Mouse (Mus musculus) adrenal gland, postnatal 25 days (tissue): ENCODE measurements around the gene Hoxd10. TPM values are rescaled to one million over a fixed set of nuclear protein-coding genes. Genes with fewer than 3 reads are reported as not detected.
A peak's percentile ranks its signal among the peaks of the same experiment; 100 is the strongest.

ENCODE experiments used
- DNase-seq: peaks from one replicate; pipeline ENCODE4 v3.0.0; 2021; ENCODE audit warnings: mixed read lengths
- long read RNA-seq: library from polyadenylated mRNA; stranded (forward); transcript quantifications from one replicate; pipeline ENCODE4 v2.0.0, GENCODE M21; 2021
- total RNA-seq: library from RNA; stranded (reverse); gene quantifications from 2 replicates; pipeline ENCODE4 v1.2.3, GENCODE M21; 2021

The Hoxd10 gene
- total RNA-seq = not detected in 2 replicates
- long read RNA-seq = 0 reads

DNA sequence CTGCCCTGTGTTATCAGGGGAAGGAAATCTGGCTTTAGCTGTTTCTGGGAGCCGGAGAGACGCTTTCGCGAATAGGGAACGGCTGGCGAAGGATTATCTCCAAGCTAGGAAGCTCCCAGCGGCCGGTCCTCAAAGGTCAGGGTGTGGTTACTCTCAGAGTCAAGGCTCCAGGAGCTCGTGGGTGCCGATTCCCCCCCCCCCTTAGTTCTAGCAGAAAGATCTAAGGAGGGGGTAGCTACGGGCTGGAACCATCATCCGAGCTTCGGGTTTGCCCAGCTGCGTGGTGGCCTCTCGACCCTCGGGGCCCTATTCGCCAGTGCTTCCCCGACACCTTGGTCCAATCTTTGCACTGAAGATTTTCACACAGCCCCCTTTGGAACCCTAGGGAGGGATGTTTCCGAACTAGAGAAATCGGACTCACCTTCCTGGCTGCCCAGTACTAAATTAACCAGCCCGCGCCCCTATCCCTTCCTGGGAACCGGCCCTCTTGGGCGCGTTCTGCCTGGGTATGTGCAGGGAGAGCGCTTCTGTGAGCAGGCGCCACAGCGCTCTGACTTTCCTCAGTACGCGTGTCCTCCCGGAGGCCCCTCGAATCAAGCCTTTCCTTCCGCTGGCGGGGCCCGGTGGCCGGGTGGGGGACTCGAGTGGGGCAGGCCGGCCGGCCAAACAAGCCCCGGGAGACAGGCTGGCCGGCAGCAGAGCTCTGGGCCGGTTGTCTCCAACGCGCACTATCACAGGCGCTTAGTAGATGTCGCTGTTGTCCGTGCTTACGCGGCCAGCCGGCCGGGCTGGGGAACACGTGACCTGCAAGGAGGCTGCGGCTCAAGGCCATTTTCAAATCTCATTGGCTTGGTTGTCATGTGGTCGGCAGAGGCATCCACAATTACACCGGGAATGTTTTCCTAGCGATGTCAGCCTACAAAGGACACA is at the start of gene Hoxd10:
TSS of gene Hoxd10 (plus strand) at position 903 of the 930 bp plus-strand sequence.
- peak; percentile 61 for DNase-seq

DNA sequence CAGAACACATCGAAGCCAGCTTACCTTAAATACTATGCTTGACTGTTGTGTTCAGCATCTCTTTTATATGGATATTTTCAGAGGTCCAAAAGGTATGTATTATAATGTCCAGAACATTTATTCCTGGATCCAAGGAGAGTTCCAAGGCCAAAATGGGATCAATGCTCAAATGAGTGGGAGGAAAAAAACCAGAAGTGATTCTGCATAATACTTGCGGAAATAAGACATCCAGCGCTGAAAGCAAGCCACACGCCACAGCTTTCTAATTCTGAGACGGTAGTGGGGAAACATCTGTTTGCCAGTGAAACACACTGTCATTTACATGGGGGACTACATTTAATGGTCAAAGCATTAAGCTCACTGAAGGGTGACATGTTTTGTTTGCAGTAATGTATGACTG is 49.3 kb upstream of the Hoxd10 start:
- DNase-seq = no peak

DNA sequence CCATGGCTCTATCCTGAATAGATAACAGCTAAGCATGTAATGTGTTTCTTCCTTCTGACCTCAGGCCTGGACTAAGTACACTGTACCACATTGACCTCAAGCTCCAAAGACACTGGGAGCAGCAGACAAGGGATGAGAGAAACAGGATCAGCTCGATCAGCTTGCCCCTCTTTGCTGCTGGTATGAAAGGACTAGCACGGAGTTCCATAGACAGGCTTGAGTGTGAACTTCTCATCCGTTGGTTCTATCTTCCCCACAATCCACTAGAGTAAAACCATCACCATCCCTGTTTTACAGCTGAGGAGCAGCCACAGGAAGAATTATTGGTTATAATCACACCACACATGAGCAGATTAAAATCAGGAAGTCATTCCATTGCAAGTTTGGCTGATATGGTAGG is 46.1 kb upstream of the Hoxd10 start:
- no peak for DNase-seq

DNA sequence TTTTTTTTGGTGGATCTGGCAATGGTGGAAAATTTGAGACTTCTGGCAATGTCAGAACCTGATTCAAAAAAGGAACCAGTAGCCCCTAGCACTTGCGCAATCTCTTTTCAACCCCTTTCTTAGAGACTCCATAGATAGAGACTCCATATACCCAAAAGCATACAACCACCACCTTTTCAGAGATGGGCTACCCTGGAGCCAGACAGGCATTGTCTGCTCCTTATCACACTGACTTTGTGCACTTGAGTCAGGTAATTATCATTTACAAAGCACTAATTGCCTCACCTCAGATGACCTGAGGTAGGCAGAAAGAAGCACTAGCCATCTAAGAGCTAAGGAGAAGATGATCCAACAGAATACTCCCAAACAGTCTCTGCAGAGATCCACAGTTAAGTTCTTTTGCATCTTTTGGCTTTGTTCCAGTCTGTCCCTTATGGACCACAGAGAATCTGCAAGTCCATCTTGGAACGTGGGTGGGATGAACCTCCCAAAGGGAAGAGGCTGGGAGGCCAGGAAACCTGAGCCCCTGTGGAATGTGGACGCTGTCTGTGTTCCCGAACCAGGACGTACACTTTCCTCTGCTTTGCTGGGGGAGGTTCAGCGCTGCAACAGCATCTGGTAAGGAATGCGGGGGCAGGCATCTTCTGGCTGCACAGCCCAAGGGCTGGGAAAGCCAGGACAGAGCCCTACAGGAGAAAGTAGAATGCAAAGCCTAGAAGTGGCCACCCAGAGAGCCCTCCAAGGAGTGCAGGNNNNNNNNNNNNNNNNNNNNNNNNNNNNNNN is 44.5 kb upstream of the Hoxd10 start:
- DNase-seq = no peak

DNA sequence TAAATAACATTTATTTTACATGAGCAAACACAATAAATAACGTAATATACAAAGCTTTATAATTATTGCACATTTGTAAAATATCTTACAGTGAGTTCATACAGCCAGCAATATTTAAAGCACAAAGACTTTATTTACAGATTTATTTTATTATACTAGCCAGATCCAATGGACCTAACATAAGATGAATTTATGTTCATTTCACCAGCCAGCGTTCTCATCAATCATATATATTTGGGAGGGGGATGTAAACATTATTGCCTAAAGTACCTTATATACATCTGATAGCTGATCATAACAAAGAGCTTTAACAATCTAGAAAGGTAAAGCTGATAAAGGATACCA is 38.8 kb upstream of the Hoxd10 start:
- no peak for DNase-seq

DNA sequence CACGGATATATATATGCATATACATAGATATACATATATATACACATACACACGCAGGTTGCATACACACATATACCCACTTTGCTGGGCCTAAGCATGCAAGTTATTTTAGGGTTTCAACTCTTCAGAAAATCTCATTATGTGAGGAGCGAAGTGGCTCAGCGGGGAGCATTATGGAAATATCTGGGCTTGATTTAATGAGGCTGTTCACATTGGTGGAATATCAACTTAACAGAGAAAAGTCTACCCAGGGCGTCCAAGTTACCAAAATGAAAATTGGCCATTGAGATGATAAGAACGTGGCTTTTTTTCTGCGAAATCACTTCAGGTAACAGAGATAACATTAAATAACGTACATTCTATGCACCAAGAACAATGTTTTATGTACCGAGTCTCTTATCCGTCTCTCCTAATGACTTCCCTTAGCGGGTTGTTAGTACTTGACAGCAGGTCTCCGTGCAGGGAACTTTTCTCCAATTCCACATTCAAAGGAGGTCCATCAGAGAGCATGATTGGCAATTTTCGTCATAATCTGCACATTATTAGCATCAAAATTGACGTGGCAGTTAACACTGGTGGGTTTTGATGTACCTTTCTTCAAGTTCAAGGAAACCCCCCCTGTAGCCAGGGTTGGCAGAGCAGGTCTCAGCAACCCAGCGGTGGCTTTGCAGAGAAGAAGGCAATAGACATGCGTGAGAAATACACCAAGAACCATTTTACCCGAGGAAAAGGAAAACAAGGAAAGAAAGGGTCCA is 37.8 kb upstream of the Hoxd10 start:
- DNase-seq = no peak

DNA sequence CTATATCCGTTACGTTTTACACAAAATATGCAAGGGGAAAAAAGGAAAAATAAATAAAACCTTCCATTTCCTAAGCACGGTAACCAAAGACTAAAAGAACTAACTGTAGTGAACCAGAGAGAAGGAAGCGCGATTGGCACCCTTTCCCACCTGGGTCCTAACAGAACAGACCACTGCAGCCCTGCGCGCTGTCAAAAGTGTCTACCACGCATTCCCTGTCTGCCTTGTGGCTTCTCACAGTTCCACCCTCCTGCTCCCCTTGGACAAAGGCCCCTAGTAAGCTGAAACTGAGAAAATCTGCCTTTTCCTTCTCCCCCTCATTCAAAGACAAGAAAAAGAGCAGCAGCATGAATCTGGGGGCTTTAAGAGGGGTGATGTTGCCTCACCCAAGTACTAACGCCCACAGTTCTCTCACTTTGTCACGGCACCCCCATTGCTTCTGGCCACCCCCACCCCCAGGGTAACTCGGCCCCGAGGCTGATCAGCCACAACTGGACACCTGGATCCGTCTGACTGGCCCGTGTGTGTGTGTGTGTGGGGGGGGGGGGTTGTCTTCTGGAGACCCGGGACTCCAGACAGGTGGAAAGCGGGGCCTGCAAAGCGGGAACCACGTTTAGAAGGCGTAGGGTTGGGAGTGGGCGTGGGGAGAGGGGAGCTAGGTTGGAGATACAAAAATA is 36.8 kb upstream of the Hoxd10 start:
- DNase-seq = no peak

DNA sequence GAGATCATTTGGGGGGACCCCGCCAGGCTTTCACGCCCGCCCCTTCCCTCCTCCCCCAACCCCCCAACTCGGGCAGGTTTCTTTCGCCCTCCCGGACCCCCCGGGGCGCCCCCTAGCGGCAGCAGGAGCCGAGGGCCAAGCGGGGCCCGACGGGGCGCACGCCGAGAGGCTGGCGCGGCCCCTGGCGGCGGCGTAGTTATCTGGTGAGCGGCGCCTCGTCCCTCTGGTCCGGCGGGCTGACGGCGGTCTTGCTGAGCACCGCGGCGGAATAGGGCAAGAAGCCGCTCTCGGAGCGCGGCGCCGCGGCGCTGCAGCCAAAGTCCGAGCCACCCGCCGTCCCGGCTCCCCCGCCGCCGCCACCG is 36.3 kb upstream of the Hoxd10 start:
- DNase-seq = peak; percentile 40

DNA sequence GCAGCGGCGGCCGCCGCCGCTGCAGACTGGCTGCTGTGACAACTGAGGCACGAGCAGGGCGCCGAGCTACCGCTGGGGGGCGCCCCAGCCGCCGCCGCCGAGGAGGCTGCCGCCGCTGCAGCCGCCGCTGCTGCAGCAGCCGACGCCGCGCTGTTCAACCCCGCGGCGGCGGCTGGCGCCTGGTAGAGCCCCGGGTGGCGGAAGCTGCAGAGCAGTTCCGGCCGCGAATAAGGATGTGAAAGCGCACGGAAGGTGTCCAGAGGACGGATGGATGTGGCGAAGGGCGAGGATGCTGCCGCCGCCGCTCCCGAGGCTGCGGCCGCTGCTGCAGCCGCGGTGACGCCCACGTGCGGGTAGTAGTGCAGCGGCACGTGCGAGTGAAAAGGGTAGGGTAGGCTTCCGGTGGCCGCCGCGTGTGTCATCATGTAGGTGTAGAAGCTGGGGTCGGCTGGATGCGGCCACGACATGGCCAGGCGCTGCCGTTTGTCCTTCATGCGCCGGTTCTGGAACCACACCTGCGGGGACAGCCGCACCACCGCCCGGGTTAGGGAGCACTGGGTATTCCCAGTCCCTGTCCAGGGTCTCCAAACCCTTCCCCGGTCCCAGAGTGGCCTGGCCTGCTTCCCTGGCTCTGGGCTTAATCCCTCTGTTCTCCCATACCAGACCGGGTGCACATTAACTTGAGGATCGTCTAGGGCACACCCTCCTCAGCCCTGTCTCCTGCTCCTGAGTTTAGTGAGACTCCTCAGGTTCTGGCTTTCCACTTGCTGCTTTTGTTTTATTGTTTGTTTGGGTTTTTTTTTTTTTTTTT is 35.7 kb upstream of the Hoxd10 start:
- no peak for DNase-seq

DNA sequence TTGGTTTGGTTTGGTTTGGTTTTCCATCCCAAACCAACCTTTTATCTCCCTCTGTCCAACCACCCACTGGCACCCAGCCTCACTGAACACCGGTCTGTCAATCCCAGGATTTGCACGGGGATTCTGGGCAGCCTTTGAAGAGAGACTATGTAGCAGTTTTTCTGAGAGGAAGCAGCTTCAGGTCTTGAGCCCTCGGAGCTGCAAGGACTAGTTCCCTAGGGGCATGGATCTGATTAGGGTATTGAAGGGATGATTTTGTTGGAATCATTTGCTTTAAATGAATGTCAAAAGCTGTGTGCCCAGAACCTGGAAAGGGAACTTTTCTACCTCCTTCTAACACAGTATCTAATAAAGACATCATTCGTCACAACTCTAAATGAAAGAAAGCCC is 35.1 kb upstream of the Hoxd10 start:
- DNase-seq = no peak

DNA sequence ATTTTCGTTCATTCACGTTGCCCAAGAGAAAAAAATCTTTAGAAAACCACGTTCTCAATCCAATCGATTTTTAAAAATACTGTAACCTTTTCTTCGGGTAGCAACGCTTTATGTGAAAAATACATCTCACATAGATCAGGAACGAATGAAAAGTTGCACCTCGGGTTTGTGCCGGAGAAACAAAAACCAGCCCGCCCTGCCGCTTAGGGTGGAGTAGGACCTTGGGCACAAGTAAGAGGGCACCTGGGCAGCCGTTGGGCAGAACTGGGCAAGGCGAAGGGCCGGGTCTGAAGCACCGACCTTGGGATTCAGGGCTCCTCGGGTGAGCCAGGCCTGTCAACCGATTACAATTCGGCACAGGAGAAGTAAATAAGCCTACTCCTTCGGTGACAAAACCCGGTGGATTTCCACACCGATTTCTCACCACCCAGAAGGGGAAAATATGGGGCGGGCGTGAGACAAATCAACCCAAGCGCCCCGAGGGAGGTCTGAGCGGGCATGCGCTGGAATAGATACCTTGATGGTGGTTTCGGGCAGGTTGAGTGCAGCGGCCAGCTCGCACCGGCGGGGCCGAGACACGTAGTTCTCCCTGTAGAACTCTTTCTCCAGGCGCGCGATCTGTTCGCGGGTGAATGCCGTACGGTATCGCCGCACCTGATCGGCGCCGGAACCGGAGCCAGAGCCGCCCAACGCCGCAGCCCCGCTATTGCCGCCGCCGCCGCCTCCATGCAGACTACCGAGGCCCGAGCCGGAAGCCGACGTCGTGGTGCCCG is 34.3 kb upstream of the Hoxd10 start:
- no peak for DNase-seq

DNA sequence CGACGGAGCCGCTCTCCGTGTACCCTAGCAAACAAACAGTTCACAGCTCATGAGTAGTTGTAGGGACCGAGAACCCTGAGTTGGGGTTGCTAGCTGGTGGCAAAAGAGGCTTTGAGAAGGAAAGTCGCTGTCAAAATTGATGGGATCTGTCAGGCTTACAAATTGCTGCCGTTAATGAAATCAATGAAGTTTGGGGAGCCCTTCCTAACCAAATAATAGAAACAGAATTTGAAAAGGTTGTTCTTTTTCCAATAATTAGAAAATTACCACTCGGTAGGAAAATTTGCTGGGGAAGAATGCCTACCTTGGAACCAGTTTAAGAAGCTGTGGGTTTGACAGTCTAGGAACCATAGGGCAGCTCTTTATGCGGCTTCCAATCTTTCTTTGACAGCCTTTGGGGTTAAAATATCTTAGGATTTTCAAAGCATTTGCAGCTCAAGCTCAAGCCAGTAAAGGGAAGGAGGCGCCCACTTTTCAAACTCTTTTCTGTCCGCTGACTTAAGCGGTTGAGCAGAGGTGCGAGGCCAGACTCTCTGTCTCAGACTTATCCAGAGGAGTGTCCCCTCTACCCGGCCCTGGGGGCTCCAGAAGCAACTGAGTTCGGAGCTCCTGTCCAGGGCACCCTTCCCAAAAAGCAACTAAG is 33.6 kb upstream of the Hoxd10 start:
- no peak for DNase-seq

DNA sequence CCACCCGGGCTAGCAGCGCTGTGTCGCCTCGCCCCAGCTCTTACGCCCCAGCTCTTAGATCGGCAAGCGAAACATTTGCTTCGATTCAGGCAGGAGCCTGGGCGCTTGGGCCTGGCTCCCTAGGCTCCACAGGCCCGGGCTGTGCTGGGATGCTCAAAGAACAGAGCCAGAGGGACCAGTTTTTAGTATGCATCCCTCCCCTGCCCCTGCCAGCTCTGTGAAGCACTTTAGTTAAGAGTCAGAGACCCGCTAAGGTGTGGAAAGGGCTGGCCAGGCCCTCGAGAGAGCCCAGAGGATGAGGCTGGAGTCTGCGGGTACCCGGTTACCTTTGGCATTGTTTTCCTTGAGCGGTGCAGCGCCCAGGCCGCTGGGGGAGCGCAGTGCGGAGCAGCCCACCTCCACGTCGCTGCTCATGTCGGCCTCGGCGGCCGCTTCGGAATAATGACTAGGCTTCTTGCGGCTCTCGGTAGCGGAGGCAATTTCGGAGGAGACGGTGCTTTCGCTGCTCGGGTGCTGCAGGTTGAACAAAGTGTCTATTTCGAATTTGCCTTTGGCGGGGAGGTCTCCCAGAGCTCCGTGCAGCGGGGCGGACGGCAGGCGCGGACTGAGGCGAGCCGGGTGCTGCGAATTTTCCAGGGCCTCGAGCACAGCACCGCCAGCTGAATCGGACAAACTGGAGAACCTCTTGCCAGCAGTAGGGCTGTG is 32.9 kb upstream of the Hoxd10 start:
- DNase-seq = no peak

DNA sequence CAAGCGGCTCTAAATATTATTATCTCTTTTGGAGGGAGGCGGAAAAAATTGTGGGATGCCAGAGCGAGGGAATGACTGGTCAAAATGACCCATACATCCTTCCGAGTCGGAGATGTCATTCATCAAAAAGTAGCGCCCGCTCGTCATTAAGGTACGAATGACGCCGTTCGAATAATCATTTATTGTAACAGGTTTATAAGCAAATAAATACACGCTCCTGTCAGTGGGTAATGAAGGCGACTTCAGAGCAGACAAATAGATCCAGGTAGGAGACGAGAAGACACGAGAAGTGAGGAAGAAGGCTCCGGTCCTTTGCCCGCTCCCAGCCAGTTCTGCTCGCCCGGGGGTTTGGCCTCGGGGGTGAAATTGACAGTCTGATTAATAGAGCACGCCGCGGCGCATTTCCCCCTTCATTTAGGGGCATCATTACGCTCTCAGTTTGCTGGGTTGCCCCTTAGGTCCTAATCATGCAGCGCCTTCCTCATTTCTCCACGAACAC is 32.2 kb upstream of the Hoxd10 start, which contains the start of gene Evx2:
TSS of gene Evx2 (minus strand) at position 51 of the 499 bp plus-strand sequence.
- DNase-seq = no peak

DNA sequence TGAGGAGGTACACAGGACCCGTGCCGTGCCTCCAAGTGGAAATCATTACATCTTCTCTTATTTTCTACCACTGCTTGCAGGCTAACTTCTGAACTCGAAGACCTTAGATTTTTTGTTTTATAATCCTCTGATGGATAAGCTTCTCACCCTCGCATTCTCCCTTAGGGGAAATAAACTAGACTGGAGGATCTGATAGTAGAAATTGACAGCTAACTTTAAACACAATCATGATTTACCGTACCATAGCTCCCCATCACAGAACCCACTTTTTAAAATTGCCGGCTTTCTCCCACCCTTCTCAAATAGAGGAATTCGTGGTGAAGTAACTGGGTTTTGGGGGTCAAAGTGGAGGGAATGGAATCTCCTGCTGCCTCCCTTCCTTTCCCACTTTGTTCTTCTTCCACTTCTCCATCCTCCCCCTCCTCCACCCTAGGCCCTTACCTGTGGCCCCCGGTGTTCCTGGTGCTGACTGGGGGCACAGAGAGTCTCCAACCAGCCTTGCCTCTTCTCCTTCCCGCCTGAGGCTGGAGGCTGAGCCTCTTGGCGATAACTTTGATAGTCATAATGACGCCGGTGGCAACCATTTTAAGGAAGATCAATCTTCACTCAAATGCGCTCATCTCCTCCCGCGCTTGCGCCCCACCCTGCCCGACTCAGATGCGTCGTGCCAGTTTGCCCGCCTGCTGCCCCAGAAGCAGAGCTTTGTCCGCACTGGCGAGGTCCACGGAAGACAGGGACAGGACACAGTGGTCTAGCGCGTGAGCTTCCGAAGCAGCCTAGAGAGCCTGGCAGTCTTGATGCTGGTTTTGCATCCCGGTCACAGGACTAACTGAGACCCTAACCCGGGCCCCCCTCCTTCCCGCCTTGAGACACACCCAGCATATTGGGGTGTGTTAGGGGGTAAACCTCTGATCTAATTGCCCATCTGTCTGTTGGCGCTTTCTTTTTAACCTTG is 31.0 kb upstream of the Hoxd10 start:
- no peak for DNase-seq

DNA sequence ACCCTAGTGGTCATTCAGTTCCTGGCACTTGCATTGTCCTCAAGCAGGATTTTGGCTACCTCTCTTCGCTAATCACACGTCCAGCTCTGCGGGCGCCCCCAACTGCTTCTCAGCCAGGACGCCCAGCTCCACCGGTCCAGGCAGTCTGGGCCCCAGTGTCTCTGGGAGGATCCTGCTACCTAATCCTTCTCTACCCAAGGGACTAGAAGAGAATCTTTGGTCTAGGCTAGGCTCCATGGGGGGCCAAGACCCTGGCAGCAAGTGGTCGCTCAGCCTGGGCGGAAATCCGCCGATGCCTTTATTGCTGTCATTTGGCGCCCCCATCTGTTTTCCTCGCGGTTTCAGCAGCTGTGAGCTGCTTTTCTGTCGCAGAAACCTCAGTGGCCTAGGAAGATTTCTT is 30.0 kb upstream of the Hoxd10 start:
- DNase-seq = no peak

DNA sequence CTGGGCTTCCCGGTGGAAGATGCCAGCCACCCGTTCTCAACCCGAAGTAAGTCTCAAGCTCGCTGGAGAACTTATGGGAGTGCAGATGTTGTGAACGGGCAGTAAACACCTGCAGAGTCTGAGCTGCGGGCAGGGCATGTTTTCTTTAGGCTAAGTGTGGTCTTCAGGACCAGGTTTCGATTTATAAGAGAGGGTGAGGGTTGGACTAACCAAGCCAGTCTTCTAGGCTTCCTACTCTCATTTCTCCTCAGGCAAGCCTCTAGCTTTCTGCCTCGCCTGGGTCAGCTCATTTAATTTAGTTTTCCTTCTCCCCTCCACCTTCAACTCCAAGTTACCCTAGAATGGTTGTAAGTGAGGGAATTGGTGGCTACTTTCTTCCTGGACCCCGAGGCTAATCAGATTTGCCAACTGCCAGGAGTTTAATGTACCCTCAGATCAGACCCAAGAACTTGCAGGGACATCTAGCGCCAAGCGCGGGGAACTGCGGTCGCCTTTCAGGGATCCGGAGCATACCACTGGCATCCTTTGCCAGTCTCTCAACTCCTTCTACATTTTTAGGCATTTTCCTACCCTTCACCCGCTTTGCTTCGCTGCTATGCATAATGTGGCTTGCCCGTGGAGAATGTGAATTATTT is 28.3 kb upstream of the Hoxd10 start:
- peak; percentile 55 for DNase-seq
